Mouse (Mus musculus) erythroblast, embryonic 14.5 days (primary cell): ENCODE results near the gene Olfr922.

Source experiments
- GATA1 ChIP-seq: IDR thresholded peaks from 2 replicates; pipeline ENCODE4 v1.6.1; 2012; ENCODE audit warnings: low read length, inconsistent platforms, mixed read lengths
- TAL1 ChIP-seq: IDR thresholded peaks from 3 replicates; pipeline ENCODE4 v1.6.1; 2012; ENCODE audit warnings: low read length, inconsistent platforms, mixed read lengths

GRCm38 (mm10) chr9:38792689-38793088 lies 21.7 kb upstream of the Olfr922 start:
- TF ChIP-seq GATA1 (no peak), TAL1 (no peak)
